Mouse (Mus musculus) layer of hippocampus, adult 2 months (tissue): ENCODE data around the gene Lgr6. TPM values are rescaled to one million over a fixed set of nuclear protein-coding genes. Genes with fewer than 3 reads are reported as not detected.
A peak's percentile ranks its signal among the peaks of the same experiment; 100 is the strongest.

ENCODE experiments used
- DNase-seq, 2 experiments: peaks; one replicate each; pipeline ENCODE4 v3.0.0; 2022; ENCODE audit warnings: low spot score in 2 of 2
- H3K27ac ChIP-seq: fragments of 200-600 bp; 2 replicates; pipeline ENCODE4 v1.8.1; 2022
- H3K4me3 ChIP-seq: fragments of 200-600 bp; 2 replicates; pipeline ENCODE4 v1.8.1; 2022; ENCODE audit warnings: mild to moderate bottlenecking
- CTCF ChIP-seq: fragments of 200-600 bp; conservative IDR thresholded peaks from 2 replicates; pipeline ENCODE4 v1.8.1; 2022; ENCODE audit warnings: antibody characterized with exemption, mild to moderate bottlenecking, moderate library complexity
- total RNA-seq, 2 experiments: library from RNA; stranded (reverse); gene quantifications; 2 replicates each; pipeline ENCODE4 v1.2.3; 2021

Lgr6 gene
- total RNA-seq, 2 experiments from 2014 or later, result 2.4 TPM

- no peak for TF ChIP-seq CTCF
- peak; percentile 46 to 75 for DNase-seq
- Histone ChIP-seq H3K27ac (peak overlapping the region; percentile 86), H3K4me3 (no peak overlapping the region)
These were observed 17.7 kb downstream of the Lgr6 start for GRCm38 (mm10) chr1:135087414-135087813.

GRCm38 (mm10) chr1:135086015-135086414, 19.1 kb downstream of the Lgr6 start:
- no peak overlapping the region for H3K4me3 ChIP-seq
- H3K27ac ChIP-seq, result peak overlapping the region; percentile 28; the same call in 1 of the 2 replicates
- no peak for DNase-seq
- TF ChIP-seq CTCF, result no peak

DNA sequence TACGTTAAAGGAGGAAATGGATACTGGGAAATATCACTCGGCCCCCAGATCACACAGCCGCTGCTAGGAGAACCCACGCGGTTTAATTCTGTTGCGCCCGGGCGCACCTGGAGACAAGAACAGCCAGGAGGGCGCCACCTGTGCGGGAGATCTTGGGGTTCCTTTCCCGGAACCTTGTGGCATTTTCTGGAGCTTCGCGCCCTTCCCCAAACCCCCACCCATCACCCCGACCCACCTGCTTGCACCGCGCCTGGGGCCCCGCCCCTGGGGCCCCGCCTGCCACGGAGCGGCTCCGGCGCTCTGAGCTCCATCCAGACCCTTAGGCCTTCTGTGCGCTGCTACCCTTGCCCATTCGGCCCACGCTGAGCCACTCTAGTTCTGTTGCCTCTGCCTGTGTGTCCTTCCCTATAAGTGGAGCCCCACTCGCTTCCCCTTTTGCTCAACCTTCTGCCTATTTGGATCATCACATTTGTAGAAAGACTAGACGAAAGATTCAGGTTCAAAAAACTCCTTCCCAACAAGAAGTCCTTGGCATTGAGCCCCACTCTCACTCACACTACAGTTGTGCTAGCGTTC, 19.7 kb downstream of the Lgr6 start:
- no peak for DNase-seq
- Histone ChIP-seq H3K4me3 (peak overlapping the region; percentile 28; the same call in 1 of the 2 replicates), H3K27ac (peak overlapping the region; percentile 15; the same call in 1 of the 2 replicates)
- TF ChIP-seq CTCF, result no peak

DNA sequence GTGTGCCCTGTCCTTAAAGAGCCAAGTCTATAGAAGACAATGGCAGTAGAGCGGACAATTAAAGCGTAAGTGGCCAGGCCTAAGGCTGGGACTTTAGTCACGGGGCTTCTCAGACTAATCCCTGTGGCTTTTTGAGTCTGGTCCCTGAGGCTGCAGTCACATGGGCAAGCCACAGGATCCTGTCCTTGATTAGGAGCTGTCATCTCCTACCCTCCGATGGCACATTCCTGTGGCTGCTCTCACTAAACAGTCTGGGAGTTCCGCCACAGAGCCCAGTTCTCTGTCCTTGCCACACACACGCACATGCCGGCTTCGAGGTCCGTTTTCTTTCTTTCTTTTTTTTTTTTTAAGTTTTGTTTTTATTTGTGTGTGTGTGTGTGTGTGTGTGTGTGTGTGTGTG, 21.6 kb downstream of the Lgr6 start:
- Histone ChIP-seq H3K4me3 (no peak overlapping the region), H3K27ac (no peak overlapping the region)
- no peak for DNase-seq
- no peak for TF ChIP-seq CTCF

DNA sequence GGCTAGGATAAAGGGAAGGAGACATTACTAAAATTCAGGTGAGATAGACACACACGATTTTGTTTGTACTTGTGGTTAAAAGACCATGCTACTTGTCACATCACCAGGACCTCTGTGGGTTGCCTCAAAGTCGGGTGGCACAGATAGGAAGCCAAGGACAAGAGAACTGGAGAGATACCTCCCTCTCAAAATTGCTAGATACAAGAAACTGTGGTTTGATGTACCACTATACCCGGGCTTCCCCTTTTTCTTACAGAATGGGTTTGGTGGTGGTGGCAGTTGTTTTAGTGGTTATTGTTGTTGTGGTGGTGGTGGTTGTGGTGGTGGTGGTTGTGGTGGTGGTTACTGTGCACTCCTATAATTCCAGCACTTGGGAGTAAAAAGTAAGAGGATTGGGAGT, 22.8 kb downstream of the Lgr6 start:
- no peak for DNase-seq
- Histone ChIP-seq H3K27ac (peak overlapping the region; percentile 61; the same call in 1 of the 2 replicates), H3K4me3 (no peak overlapping the region)
- no peak for TF ChIP-seq CTCF

DNA sequence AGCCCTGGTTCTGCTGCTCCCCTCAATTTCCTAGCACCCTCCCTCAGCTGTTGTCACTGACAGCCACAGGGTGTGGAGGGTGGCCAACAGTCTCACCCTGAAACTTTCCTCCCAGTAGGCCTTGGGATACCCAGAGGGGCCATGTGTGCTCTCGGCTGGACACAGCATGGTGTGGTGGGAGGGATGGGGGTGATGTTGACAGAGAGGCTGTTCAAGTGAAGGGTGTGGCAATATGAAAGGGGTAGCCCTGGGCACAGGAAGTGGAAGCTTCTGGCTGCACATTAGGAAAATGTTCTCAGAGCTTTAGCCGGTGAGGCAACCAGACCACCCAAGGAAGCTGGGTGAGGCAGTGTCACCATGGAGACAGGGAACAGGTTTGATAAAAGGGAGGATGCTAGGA, 26.1 kb downstream of the Lgr6 start:
- no peak overlapping the region for H3K4me3 ChIP-seq
- no peak for TF ChIP-seq CTCF
- no peak overlapping the region for H3K27ac ChIP-seq
- DNase-seq, result no peak

GRCm38 (mm10) chr1:135076470-135076869, 28.6 kb downstream of the Lgr6 start:
- no peak overlapping the region for H3K4me3 ChIP-seq
- H3K27ac ChIP-seq, result no peak overlapping the region
- no peak for DNase-seq
- no peak for TF ChIP-seq CTCF

DNA sequence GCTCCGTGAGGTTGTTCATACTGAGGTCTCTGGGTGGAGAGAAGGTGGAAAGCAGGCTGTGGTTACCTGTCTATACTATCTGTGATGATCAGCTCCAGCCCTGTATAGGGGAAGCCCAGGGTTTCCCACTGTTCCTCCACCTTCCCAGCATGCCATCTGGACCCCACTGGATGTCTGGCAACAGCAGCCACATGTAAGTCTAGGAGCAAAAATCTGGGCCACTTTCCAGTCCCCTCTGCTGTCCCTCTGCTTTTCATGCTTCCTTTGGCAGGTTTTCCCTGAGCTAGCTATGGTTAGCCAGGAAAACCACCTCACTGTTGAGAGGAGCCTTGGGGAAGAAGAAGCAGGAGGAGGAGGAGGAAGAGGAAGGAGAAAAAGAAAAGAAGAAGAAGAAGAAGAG, 29.8 kb downstream of the Lgr6 start:
- no peak overlapping the region for H3K4me3 ChIP-seq
- TF ChIP-seq CTCF, result no peak
- no peak for DNase-seq
- no peak overlapping the region for H3K27ac ChIP-seq

GRCm38 (mm10) chr1:135072643-135073042, 32.4 kb downstream of the Lgr6 start:
- TF ChIP-seq CTCF, result no peak
- Histone ChIP-seq H3K27ac (no peak overlapping the region), H3K4me3 (no peak overlapping the region)
- DNase-seq, result no peak

DNA sequence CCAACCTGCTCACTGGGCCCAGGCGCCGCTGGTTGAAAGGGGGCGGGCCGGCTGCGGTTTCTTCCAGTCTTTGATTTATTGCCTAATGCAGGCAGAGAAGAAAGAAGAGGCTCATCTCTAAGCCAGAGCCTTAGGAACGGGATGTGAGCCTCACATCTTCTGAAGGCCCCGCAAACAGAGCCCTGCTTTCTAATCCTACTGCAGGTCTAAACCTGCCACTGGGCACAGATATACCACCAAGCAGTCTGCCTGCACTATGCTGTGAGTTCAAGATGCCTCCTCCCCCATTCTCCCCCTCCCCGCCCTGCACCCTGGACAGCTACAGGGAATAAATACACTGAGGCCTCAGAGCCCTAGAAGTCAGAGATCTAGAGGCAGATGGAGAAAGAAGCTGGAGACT, 35.2 kb downstream of the Lgr6 start:
- H3K27ac ChIP-seq, result no peak overlapping the region
- no peak overlapping the region for H3K4me3 ChIP-seq
- TF ChIP-seq CTCF, result no peak
- no peak for DNase-seq

DNA sequence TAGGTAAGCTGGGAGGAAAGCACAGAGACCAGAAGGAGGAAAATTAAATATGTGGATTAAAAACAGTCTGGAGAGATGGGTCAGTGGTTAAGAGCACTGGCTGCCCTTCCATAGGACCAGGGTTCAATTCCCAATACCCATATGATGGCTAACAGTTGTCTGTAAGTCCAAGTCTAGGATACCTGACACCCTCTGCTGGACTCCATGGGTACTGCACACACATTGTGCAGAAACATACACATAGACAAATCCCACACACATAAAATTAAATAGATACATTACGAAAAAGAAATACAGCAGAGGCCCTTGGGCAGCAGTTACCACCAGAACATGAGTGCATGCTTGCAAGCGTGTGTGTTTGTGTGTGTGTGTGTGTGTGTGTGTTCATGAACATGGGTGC, 40.6 kb downstream of the Lgr6 start:
- DNase-seq, result no peak
- TF ChIP-seq CTCF, result peak; percentile 51
- H3K4me3 ChIP-seq, result no peak overlapping the region
- H3K27ac ChIP-seq, result no peak overlapping the region

- no peak overlapping the region for H3K27ac ChIP-seq
- no peak for DNase-seq
- peak; percentile 55 for TF ChIP-seq CTCF
- no peak overlapping the region for H3K4me3 ChIP-seq
These were observed 42.1 kb downstream of the Lgr6 start for GRCm38 (mm10) chr1:135062936-135063335.

GRCm38 (mm10) chr1:135061300-135061699, 43.8 kb downstream of the Lgr6 start:
- DNase-seq, result no peak
- TF ChIP-seq CTCF, result no peak
- Histone ChIP-seq H3K4me3 (no peak overlapping the region), H3K27ac (no peak overlapping the region)

- H3K27ac ChIP-seq, result no peak overlapping the region
- no peak for DNase-seq
- no peak for TF ChIP-seq CTCF
- no peak overlapping the region for H3K4me3 ChIP-seq
These were observed 44.9 kb downstream of the Lgr6 start for GRCm38 (mm10) chr1:135060174-135060573.
